Mouse (Mus musculus): Measurements from ENCODE around the gene Zfp524. TPM values are rescaled to one million over a fixed set of nuclear protein-coding genes. Genes with fewer than 3 reads are reported as not detected.

Zfp524 gene
- polyA plus RNA-seq, 3 experiments from 2014 or later, result 34.4 to 44.7 (median 38.9) TPM

DNA sequence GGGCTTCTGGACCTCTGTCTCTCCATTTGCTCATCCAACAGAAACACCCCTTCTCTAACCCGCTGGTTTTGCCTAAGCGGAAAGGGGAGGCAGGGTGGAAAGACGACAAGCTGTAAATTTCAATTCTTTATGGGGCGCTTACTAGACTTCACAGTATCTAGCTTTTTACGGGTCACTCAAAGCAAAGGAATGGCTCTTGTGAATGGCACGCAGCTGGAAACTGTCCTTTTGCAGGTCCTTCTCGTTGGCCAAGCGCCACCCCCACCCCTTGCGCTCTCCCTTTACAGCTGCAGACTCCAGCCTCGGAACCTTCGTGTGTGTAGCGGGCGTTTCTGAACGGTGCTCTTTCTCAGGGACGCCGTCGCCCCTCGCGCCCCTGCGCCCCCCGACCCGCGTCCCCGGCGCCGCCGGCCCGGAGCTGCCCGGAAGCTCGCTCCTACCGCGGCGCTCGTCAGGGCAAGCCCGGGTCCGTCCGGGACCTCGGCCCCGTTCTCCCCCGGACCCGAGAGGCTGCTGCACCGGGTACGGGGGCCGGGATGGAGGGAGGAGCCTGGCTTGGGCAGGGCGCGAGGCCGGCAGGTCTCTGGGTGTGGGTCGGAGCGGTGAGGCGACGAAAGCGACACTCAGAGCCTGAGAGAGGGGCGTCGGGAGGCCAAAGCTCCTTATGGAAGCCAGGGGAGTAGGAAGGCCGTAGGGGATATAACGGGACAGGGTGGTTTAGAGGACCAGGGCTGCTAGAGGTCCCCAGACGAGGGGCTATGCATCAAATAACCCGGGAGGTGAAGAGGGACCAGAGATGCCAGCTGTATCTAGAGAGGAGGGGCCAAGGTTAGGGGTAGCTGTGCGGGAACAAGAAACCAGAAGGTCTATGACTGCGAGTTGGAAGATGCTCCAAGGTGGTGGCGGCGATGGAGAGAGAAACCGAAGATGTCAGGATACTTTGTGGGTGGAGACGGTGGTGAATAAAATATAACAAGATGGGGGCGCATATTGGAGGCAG lies 37.3 kb downstream of the Zfp524 start, which contains the start of gene Zfp580:
Zfp580 (plus strand) TSS at position 346 of the 1,000 bp plus-strand sequence.
- peak; percentile 64 for ATAC-seq

DNA sequence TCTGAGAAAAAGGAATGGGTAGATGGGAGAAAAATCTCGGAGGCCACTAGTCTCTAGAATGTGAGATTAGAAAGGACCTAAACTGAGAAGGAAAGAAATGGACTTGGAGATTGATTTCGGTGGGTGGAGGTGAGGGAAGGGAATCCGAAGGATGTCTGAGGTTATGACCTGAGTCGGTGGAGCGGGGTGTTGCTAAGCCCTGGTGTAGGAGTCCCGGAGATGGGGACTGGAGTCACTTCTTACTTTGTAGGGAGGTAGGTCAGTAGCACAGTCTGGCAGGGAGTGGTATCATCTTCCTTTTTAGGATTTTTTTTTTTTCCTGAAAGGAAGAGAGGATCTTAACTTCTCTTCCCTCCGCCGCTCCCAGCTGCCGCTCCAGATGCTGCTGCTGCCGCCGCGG lies 38.2 kb downstream of the Zfp524 start:
- ATAC-seq, result peak; percentile 27

- ATAC-seq, result no peak
Observed at GRCm38 (mm10) chr7:5052931-5053343, 38.7 kb downstream of the Zfp524 start.

DNA sequence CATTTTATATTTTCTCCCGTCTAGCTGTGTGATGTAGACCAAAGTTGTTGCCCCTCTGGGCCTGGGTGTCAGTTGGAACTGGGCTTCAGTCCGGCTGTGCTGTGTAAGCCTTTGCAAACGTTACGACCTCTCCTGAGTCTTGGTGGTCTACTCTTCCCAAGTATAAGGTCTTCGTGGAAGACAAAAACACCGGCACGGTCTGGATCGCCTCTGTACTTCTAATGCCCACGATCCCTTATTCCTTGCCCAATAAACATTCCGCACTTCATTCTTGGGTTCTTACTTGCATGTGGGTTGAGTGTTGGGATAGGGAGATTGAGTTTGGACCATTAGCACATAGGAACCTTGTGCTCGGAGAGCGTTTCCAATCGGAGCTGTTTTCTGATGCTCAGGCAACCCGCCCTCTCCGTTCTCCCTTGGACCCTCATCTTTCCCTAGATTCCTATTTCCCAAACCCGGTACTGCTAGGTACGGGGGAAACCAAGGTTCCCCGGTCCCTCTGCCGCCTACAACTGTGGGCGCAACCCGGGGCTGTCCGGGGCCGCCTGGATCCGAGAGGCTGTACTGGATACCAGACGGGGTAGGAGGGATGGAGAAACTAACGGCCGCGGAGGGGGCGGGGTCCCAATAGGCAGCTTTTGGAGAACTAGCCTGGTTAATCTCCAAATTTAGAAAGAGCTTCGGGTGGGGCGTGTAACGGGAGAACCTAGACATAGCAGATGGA lies 39.4 kb downstream of the Zfp524 start:
- no peak for ATAC-seq

GRCm38 (mm10) chr7:5056651-5057263 lies 42.5 kb downstream of the Zfp524 start:
- ATAC-seq, result no peak

DNA sequence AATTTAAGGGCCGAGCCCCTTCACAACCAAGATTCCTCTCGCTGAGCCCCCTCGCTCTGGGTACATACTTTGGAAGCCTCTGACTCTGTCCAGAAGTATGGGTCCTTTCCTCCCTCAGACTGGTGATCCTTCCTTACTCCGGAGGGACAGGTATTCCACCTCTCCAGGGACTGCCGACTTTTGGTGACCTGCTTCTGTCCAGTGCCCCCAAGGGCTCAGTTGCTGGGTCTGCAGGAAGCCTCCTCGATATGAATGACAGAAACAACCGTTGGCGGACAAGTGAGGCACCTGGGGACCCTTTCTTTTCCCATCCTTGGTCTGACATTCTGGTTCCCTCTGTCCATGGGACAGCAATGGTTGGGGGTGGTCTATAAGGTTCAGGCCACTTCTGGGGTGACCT lies 43.2 kb downstream of the Zfp524 start:
- no peak for ATAC-seq

- ATAC-seq, result no peak
Observed at GRCm38 (mm10) chr7:5057804-5058203, 43.6 kb downstream of the Zfp524 start.

DNA sequence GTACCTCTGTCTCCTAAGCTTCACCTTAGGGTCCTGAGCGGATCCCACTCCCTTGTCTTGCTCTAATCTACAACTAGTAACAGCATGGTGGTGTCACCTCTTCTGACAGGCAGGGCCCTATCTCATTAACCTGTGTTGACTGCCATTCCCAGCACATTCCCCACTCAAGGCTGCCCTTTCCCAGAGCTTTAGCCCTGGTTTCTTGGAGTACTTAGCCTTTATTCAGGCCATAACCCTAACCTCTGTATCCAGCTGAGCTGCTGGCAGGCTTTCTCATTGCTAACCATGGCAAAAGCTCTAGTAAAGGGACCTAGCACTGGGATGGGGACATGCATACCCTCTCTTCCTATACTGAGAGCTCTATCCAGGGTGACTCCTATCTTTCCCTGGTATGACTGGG lies 44.4 kb downstream of the Zfp524 start:
- no peak for ATAC-seq

DNA sequence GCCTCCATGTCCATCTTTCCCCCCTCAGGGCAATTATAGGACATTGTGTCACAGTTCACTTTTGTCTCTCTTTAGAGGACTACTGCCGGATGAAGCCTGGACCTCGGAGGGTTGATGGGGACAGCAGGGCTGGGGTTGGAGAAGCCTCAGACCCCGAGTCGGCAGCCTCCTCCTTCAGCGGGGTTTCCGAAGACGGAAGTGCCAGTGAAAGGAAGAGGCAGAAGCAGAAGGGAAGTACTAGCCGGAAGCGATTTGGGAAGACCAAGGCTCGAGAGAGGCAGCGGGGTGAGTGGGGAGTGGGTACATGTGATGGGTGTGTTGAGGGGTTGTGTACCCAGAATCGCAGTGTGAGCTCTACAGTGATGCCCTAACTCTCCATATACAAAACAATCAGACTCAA lies 45.2 kb downstream of the Zfp524 start:
- no peak for ATAC-seq

GRCm38 (mm10) chr7:5060239-5060731 lies 46.1 kb downstream of the Zfp524 start:
- no peak for ATAC-seq

DNA sequence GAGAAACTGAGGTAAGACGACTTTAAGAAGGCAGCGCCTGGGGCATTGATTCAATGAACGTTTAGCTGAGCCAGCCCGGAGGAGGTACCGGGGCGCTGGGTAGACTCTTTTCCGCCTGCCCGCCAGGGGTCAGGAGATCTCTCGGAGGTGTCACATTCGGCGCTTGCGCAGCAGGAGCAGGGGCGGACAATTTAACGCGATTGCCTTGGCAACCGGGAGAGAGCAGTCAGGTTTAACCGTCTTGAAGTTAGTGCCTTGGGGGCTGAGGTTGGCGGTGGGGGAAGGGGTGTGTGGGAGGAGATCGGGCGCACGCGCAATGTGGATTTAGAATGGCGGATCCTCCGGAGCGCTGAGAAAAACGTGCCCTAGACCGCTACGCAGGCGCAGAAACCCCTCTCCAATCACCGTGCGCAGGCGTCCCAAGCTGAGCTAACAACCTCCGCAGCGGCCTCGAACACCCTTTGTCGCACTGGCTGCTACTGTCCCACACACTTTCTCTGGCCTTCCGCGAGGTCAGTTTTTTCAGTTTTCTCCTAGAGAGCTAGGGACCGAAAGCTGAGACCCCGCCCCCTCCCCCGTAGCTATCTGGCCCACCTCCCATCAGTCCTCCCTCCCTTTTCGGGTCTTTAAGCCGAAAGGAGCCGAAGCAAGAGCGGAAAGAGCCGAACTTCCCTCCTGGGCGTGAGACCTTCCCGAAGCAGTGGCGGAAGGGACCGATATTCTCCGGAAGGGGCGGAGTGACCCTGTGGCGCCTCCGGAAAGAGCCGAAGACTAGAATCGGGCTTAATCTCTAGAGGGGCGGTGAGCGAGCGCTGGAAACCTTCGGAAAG lies 46.9 kb downstream of the Zfp524 start:
- ATAC-seq, result peak; percentile 78

GRCm38 (mm10) chr7:5061774-5062359 lies 47.7 kb downstream of the Zfp524 start, which contains the start of gene U2af2:
U2af2 (plus strand) TSS chr7:5062143.
- ATAC-seq, result peak; percentile 29

- ATAC-seq, result peak; percentile 7
Observed at GRCm38 (mm10) chr7:5062360-5063001, 48.3 kb downstream of the Zfp524 start.

GRCm38 (mm10) chr7:5064886-5065285 lies 50.7 kb downstream of the Zfp524 start:
- ATAC-seq, result no peak

Other genes with a start within 250 kb of the Zfp524 start
- not detected for gene Fam71e2, start 243.1 kb upstream of the Zfp524 start, polyA plus RNA-seq (2017; shearing (Covaris generic))
- not detected for gene Il11, start 231.6 kb upstream of the Zfp524 start, polyA plus RNA-seq (2017; shearing (Covaris generic))
- gene Tmem190, start 231.5 kb upstream of the Zfp524 start, polyA plus RNA-seq (2017; shearing (Covaris generic)), result not detected
- under 1 TPM in 1 of 3 experiments, not detected in 2; 0.90 TPM for gene Tmem238, start 224.8 kb upstream of the Zfp524 start, polyA plus RNA-seq (2017; shearing (Covaris generic))
- 100 to 1,000 TPM; 324 to 638 (median 419) TPM for gene Rpl28, start 221.5 kb upstream of the Zfp524 start, polyA plus RNA-seq (2017; shearing (Covaris generic))
- 10 to 100 TPM; 13.2 to 64.5 (median 31.1) TPM for gene Ube2s, start 201.8 kb upstream of the Zfp524 start, polyA plus RNA-seq (2017; shearing (Covaris generic))
- gene Shisa7, start 169.7 kb upstream of the Zfp524 start, polyA plus RNA-seq (2017; shearing (Covaris generic)), result not detected
- 10 to 100 TPM; 26.6 to 36.5 (median 34.4) TPM for gene Isoc2b, start 144.2 kb upstream of the Zfp524 start, polyA plus RNA-seq (2017; shearing (Covaris generic))
- gene Isoc2a, start 137.3 kb upstream of the Zfp524 start, polyA plus RNA-seq (2017; shearing (Covaris generic)), result under 1 TPM; 0.58 to 0.92 (median 0.70) TPM
- not detected for gene Gm36210, start 107.9 kb upstream of the Zfp524 start, polyA plus RNA-seq (2017; shearing (Covaris generic))
- gene Zfp628, start 99.2 kb upstream of the Zfp524 start, polyA plus RNA-seq (2017; shearing (Covaris generic)), result 1 to 10 TPM in 2 of 3 experiments, under 1 TPM in 1; 0.93 to 1.8 (median 1.6) TPM
- under 1 TPM in 2 of 3 experiments, not detected in 1; 0.34 to 0.44 TPM for gene Nat14, start 92.4 kb upstream of the Zfp524 start, polyA plus RNA-seq (2017; shearing (Covaris generic))
- gene Ssc5d, start 88.6 kb upstream of the Zfp524 start, polyA plus RNA-seq (2017; shearing (Covaris generic)), result not detected
- gene Sbk2, start 50.0 kb upstream of the Zfp524 start, polyA plus RNA-seq (2017; shearing (Covaris generic)), result 1 to 10 TPM in 2 of 3 experiments, not detected in 1; 1.2 to 2.0 TPM
- gene Sbk3, start 43.2 kb upstream of the Zfp524 start, polyA plus RNA-seq (2017; shearing (Covaris generic)), result not detected
- gene Zfp579, start 18.3 kb upstream of the Zfp524 start, polyA plus RNA-seq (2017; shearing (Covaris generic)), result 1 to 10 TPM; 4.3 to 6.0 (median 5.1) TPM
- 10 to 100 TPM in 1 of 3 experiments, 1 to 10 TPM in 2; 7.2 to 15.1 (median 7.9) TPM for gene Fiz1, start 282 bp downstream of the Zfp524 start, polyA plus RNA-seq (2017; shearing (Covaris generic))
- 10 to 100 TPM in 2 of 3 experiments, 1 to 10 TPM in 1; 7.8 to 17.2 (median 10.8) TPM for gene Gm44973, start 1.1 kb downstream of the Zfp524 start, polyA plus RNA-seq (2017; shearing (Covaris generic))
- gene Zfp865, start 6.0 kb downstream of the Zfp524 start, polyA plus RNA-seq (2017; shearing (Covaris generic)), result 1 to 10 TPM; 2.5 to 6.7 (median 5.2) TPM
- gene Ccdc106, start 6.1 kb downstream of the Zfp524 start, polyA plus RNA-seq (2017; shearing (Covaris generic)), result not detected
- not detected for gene 4632433K11Rik, start 19.7 kb downstream of the Zfp524 start, polyA plus RNA-seq (2017; shearing (Covaris generic))
- 1 to 10 TPM; 3.0 to 5.1 (median 3.7) TPM for gene Zfp784, start 24.0 kb downstream of the Zfp524 start, polyA plus RNA-seq (2017; shearing (Covaris generic))
- gene Zfp580, start 37.1 kb downstream of the Zfp524 start, polyA plus RNA-seq (2017; shearing (Covaris generic)), result 1 to 10 TPM in 1 of 3 experiments, under 1 TPM in 2; 0.77 to 1.3 (median 0.93) TPM
- 10 to 100 TPM; 26.0 to 33.4 (median 32.0) TPM for gene U2af2, start 47.7 kb downstream of the Zfp524 start, polyA plus RNA-seq (2017; shearing (Covaris generic))
- gene Epn1, start 65.8 kb downstream of the Zfp524 start, polyA plus RNA-seq (2017; shearing (Covaris generic)), result 1 to 10 TPM; 5.8 to 7.3 (median 6.8) TPM
- not detected for gene Rfpl4, start 102.5 kb downstream of the Zfp524 start, polyA plus RNA-seq (2017; shearing (Covaris generic))
- gene Rasl2-9, start 111.5 kb downstream of the Zfp524 start, polyA plus RNA-seq (2017; shearing (Covaris generic)), result under 1 TPM in 1 of 3 experiments, not detected in 2; 0.50 TPM
- gene Vmn1r55, start 135.3 kb downstream of the Zfp524 start, polyA plus RNA-seq (2017; shearing (Covaris generic)), result under 1 TPM in 2 of 3 experiments, not detected in 1; 0.15 to 0.40 TPM
- gene Vmn1r56, start 182.3 kb downstream of the Zfp524 start, polyA plus RNA-seq (2017; shearing (Covaris generic)), result not detected
- not detected for gene Vmn1r57, start 204.1 kb downstream of the Zfp524 start, polyA plus RNA-seq (2017; shearing (Covaris generic))

Measured in inflammation-experienced regulatory T-cells, adult 6 months (primary cell).